Mouse (Mus musculus) embryonic fibroblast, embryonic 13.5 days (primary cell): Measurements from ENCODE around the gene Tmbim7.

Experiments used
- CTCF ChIP-seq: IDR thresholded peaks from 2 replicates; pipeline ENCODE4 v1.5.1; 2011; ENCODE audit warnings: mild to moderate bottlenecking, control low read depth, low read length, moderate library complexity, borderline replicate concordance; ENCODE audit not compliant: insufficient read depth
- POLR2A ChIP-seq: IDR thresholded peaks from 2 replicates; pipeline ENCODE4 v1.6.1; 2011; ENCODE audit warnings: low read depth, mild to moderate bottlenecking, control low read depth, low read length, moderate library complexity

GRCm38 (mm10) chr5:3723415-3723814 is 72.4 kb downstream of the Tmbim7 start:
- TF ChIP-seq CTCF = no peak
- TF ChIP-seq POLR2A = no peak
